Mouse (Mus musculus): ENCODE data around the gene Ilkap.

Gene Ilkap

GRCm38 (mm10) chr1:91398260-91399062, at the start of gene Ilkap:
Ilkap (minus strand) TSS chr1:91398815.
- in situ Hi-C loops (cut with MboI), result no loop called here

GRCm38 (mm10) chr1:91446511-91446910, 47.9 kb upstream of the Ilkap start:
- in situ Hi-C loops (cut with MboI), result no loop called here

- in situ Hi-C loops (cut with MboI), result no loop called here
Measured at GRCm38 (mm10) chr1:91446060-91446459, 47.4 kb upstream of the Ilkap start.

GRCm38 (mm10) chr1:91444841-91445830, 46.5 kb upstream of the Ilkap start:
- in situ Hi-C loops (cut with MboI), result no loop called here

- in situ Hi-C loops (cut with MboI), result no loop called here
Measured at GRCm38 (mm10) chr1:91442350-91442990, 43.9 kb upstream of the Ilkap start.

GRCm38 (mm10) chr1:91441855-91442254, 43.2 kb upstream of the Ilkap start:
- in situ Hi-C loops (cut with MboI), result no loop called here

GRCm38 (mm10) chr1:91439776-91440175, 41.2 kb upstream of the Ilkap start:
- in situ Hi-C loops (cut with MboI), result no loop called here

- in situ Hi-C loops (cut with MboI), result no loop called here
Measured at GRCm38 (mm10) chr1:91437573-91437972, 39.0 kb upstream of the Ilkap start.

GRCm38 (mm10) chr1:91437083-91437400, 38.4 kb upstream of the Ilkap start:
- in situ Hi-C loops (cut with MboI), result no loop called here

- in situ Hi-C loops (cut with MboI), result no loop called here
Measured at GRCm38 (mm10) chr1:91436380-91437082, 37.9 kb upstream of the Ilkap start.

GRCm38 (mm10) chr1:91435606-91436130, 37.1 kb upstream of the Ilkap start:
- in situ Hi-C loops (cut with MboI), result no loop called here

- in situ Hi-C loops (cut with MboI), result no loop called here
Measured at GRCm38 (mm10) chr1:91434905-91435304, 36.3 kb upstream of the Ilkap start.

GRCm38 (mm10) chr1:91430761-91431160, 32.1 kb upstream of the Ilkap start:
- in situ Hi-C loops (cut with MboI), result no loop called here

- in situ Hi-C loops (cut with MboI), result no loop called here
Measured at GRCm38 (mm10) chr1:91429212-91429611, 30.6 kb upstream of the Ilkap start.

GRCm38 (mm10) chr1:91428614-91429013, 30.0 kb upstream of the Ilkap start:
- in situ Hi-C loops (cut with MboI), result no loop called here

- in situ Hi-C loops (cut with MboI), result no loop called here
Measured at GRCm38 (mm10) chr1:91426397-91426796, 27.8 kb upstream of the Ilkap start.

GRCm38 (mm10) chr1:91420601-91421065, 22.0 kb upstream of the Ilkap start:
- in situ Hi-C loops (cut with MboI), result no loop called here

GRCm38 (mm10) chr1:91419862-91420600, 21.4 kb upstream of the Ilkap start:
- in situ Hi-C loops (cut with MboI), result no loop called here

GRCm38 (mm10) chr1:91417991-91418390, 19.4 kb upstream of the Ilkap start:
- in situ Hi-C loops (cut with MboI), result no loop called here

GRCm38 (mm10) chr1:91415311-91415710, 16.7 kb upstream of the Ilkap start:
- in situ Hi-C loops (cut with MboI), result no loop called here

- in situ Hi-C loops (cut with MboI), result no loop called here
Measured at GRCm38 (mm10) chr1:91414903-91415302, 16.3 kb upstream of the Ilkap start.

Measured in mature B cell (primary cell).